Mouse (Mus musculus) left cerebral cortex, adult 11 months (tissue): ENCODE results near the gene Sdsl.
"Not testable (repeated sequence)": the region's sequence is repeated elsewhere in the genome, so short reads cannot be mapped to it uniquely, and the experiment has no call there.

Source experiments
- DNase-seq: peaks from one replicate; pipeline ENCODE4 v3.0.0; 2022; ENCODE audit warnings: low spot score

Sdsl gene

DNA sequence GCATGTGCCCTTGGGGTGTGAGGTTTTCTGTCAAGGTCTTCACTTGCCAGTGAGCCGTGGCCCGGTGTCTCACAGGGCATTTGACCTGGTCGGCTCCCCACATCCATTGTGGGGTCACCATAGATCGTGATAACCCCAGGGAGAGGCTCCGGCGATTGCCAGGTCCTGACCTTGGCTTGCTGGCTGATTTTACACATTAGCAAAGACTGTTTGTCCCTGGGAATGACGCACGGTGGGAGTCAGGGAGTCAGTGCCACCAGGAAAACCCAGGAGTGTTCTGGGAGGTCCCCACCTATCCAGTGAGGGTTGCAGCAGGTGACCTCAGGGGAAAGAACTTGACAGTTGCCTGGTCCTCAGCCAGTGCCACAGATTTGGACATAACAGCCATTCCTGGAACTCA, at the start of gene Sdsl:
Sdsl (minus strand) TSS at position 41 of the 400 bp plus-strand sequence.
- DNase-seq: no peak

DNA sequence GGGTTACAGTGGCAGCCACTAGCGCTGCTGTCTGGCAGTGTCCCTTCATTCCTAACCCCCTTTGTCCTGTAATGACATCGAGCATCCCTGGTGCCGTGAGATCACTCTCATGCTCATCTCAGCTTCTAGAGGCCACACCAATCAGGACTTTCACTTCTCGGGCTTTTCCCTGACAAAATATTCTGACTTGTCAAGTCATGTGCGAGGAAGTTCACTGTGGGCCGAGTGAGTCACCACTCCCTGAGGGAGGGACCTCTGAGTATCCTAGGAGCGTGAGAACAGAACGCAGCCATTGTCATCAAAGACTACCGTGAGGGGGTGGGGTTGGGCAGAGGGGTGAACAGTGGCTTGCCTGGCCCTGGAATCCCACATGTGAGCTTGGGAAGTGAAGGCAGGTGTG, 44.9 kb upstream of the Sdsl start:
- DNase-seq: no peak

DNA sequence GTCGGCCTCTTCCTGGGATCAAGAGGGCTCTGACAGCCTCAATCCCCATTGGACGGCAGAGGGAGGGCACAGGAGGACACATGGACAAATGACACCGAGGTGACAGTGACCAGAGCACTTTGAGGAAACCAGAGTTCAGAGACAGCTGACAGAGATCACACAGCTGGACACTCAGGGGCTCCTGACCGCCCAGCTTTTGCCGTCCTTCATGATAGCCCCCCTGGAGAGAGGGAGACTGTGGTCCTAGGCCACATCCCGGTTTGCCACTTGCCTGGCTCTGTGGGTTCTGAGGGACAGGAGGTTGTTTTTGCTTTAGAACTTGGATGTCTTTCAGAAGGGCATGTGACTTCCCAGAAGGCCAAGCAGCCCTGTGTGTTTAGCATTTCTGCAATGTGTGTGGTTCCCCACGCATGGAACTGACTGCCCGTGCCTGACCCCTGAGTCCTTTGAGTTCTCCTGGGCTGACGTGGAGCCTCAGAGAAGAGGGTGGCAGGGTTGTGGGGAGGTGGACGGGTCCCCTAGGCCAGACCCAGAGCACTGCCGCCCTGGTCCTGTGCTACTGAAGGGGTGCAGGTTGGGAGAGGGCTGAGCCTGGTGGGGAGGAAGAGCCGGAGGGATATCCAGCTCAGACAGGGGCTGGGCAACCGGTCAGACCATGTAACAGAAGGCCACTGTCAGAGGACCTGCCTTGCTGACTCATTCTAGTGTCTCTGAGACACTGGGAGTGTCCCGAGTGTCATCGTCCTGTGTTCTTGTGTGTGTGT, 43.8 kb upstream of the Sdsl start:
- no peak for DNase-seq

DNA sequence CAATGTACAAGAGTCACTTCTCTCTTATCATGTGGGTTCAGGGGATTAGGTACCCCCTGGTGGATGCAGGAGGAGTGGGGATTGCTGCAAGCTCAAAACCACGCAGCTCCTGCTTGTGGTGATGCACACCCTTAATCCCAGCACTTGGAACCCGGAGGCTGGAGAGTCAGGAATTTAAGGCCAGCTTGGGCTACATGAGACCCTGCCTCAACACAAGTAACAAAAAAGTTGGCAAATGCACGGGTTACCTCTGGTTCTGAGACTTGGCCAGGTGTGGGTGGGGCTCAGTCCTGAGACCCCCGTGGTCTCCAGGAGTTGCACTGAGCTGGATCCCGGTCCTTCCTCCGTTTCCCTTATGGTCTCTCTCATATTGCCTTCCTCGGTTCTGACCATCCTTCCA, 42.8 kb upstream of the Sdsl start:
- DNase-seq: no peak

DNA sequence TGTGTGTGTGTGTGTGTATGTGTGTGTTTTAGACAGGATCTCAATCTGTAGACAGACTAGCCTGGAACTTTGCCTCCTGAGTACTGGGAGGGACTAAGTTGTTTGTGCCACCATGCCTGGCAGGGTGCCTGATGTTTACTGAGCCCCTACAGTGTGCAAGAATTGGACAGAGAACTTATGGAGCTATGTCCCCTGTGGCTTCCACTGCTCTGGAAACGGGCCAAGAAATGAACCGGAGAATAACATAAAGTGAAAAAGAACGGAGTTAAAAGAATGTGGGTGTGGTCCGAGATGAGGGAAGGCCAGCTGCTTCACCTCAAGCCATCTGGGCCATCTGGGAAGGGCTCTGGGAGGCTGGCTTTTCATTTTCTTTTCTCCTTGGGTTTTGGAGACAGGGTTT, 42.1 kb upstream of the Sdsl start:
- no peak for DNase-seq

DNA sequence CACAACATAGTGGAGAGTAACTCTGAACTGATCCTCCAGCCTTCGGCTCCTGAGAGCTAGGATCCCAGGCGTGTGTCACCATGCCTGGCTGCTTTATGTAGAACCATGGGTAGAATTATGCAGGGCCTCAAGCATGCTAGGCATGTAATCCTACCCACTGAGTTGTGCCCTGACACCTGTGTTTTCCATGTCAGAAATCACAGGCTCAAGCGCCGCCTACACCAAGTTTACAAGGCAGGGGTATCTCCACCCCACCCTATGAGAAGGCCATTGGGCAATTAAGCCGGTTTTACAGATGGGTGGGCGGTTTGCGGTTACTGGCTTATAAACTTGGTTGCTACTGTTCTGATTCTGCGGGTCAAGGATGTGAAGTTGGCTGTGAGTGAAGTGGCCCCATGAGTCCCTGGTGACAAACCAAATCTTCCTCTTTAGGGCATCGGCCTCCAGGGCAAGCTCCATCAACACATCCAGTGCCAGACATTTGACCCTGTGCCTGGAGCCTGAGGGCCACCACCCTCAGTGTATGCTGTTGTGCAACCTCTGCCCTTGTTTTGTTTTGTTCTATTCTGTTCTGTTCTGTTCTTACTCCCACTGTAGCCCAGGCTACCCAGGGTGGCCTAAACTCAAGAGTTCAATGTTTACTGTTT, 41.5 kb upstream of the Sdsl start:
- DNase-seq: no peak

DNA sequence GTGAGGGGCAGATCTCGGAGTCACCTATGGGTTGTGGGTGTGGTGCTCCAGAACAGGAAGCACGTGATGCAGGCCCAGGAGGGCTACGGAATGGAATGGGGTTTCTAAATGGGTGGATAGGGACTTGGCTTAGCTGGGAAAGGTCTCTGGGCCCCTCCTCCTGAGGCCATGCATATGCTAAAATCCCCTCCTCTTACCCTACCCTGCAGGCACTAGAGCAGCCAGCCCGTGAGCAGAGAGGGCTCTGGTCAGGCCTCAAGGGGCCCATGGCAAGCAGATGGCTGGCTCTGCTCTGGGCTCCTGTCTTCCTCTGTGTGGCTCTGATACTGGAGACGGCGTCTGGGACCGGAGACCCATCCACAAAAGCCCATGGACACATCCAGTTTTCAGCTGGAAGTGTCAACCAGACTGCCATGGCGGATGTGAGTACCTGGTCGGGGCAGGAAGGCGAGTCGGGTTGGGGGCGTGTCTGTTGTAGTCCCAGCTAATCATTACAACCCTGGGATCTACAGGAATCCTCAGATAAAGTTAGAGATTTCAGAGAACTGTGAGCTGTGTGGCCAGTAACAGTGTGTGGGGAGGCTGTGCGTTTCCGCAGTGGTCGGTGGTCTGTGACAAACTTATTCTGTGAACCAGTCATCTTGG, 40.4 kb upstream of the Sdsl start:
- no peak for DNase-seq

DNA sequence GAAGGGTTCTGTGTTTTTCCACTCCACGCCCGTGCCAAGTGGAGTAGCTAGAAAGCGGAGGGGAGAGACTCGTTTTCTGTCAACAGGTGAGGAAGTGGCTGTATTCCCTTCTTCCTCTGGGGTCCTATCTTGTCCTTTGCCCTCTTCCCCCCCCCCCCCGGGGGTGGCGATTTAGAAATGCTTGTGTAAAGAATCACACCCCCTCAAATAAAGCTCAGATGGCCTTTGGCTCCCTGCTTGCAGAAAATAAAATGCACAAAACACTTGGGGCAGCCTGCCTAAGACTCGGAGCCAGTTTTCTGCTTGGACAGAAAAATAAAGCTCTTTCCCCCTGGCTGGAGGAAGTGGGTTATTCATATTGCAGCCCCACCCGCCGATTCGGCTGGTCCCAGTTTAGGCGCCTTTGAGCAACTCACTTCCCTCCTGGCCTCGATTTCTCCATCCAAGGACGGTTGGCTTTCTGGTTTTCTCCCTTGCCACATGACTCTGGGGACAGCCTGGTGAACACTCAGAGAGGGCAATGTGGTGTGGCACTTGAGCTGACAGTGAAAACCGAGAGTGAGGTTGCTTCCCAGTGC, 39.1 kb upstream of the Sdsl start:
- no peak for DNase-seq

DNA sequence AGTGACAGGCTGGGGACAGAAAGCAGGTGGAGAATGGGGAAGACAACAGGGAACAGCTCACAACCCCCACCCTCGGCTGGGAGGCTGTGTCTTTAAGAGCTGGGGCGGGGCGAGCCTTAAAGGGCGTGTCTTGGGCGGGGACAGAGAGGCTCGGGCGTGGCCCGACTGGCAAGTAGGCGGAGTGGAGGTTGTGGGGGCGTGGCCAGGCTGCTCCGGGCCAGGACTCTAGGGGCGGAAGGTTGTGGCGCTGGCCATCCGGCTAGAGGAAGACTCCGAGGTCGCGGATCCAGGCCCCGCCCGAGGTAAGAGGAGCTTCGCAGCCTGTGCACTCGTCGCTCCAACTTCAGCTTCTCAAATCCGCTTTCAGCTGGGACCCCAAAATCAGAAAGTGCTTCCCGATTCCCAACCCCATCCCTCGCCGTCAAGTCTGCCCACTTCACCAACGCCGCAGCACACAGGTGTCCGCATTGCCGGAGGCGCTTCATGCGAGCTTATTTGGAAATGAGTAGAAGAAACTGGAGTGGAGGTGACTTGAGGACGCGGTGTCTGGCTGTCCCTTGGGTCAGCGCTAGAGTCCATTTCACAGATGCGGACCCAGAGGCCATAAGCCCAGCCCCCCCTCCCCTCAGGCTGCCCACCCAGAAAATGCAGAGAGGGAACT, 38.5 kb upstream of the Sdsl start, which contains the start of gene Slc8b1:
Slc8b1 (plus strand) TSS at position 187 of the 661 bp plus-strand sequence.
- peak; percentile 76 for DNase-seq

DNA sequence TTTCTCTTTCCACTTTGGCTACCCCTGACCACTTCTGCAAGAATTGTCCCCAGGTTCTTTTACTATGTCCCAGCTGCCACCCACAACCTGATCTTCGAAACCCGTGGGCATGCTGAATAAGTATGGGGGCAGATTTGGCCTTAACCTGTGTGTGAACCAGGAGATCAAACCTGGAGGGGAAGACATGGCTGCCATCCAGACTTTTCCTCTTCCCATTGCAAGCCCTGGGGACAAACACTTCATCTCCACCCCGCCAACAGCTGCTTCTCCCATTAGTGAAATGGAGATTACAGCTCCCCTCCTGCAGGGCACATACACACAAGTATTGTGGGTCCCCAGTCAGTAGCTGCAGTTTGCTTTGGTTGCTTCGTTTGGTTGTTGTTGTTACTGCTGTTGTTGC, 34.7 kb upstream of the Sdsl start:
- DNase-seq: no peak

DNA sequence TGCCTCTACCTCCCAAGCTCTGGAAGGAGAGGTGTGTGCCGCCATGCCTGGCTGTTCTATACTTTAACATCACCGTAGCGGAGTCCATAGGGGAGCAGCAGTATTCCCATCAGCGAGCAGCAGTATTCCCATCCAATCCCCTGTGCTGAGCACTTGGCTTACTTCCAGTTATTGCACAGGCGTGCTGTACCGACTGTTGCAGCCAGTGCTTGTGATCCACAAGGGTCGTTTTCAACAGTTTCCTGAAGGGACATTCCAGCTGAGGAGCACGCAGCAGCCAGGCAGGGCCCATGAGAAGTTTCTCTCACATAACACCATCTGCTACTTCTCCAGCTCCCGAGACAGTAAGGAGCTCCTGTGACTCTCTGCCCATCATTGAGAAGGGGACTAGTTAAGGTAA, 33.9 kb upstream of the Sdsl start:
- no peak for DNase-seq

DNA sequence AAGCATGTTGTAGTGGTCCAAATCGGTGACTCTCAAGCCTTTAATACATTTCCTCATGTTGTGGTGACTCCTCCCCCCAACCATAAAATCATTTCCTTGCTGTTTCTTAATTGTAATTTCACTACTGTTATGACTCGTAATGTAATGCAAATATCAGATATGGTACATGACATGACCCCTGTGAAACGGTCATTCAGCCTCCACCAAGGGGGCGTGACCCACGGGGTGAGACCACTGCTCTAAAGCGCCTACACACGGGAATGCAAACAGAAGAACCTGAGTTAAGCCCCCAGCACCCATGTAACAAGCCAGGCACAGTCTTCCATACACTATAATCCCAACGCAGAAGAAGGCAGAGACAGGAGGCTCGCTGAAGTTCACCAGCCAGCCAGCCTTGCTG, 33.2 kb upstream of the Sdsl start:
- DNase-seq: no peak

DNA sequence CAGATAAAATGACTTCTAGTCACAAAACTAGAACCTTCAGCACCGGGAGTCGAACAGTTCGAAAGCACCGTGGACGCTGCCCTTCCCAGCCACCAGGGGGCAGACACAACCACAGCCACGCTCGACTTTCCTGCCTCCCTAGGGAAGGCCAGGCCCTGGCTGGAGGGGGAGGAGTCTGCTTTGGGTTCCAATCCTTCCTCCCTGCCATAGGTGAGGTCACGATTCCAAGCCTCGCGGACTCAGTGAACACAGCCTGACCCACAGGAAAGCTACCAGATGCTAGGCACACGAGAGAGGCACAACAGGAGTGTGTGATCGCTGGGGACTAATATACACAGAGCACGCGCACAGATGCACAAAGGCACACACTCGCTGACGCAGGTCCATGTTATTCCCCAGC, 32.8 kb upstream of the Sdsl start:
- peak; percentile 59 for DNase-seq

DNA sequence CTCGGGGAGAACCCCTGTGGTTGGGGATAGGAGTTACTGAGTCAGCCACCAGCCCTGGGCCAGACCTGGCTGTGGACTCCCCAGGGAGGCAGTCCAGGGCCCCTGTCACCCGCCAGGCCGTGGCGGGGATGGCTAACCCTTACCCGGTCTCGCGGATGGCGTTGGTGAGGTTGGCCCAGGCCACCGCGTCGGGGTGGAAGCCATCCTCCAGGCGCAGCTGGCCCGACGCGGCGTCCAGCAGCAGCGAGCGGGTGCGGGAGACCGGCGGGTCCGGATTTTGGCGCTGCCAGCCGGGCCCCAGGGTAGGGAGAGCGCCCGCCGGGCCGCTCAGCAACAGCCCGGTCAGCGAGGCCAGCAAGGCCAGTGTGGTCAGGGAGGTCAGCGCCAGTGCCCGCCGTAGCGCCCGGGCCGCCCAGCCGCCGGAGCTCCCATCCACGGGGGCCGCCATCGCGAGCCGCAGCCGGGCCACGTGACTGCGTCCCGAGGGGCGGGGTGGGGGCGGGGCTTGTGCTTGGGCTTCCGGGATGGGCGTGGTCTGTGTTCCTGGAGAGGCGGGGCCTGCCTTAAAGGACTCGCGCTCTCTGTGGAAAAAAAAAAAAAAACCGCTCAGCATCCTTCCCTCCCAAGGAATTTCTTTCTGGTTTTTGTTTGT, 30.7 kb upstream of the Sdsl start, which contains the start of gene Plbd2:
Plbd2 (minus strand) TSS at position 482 of the 652 bp plus-strand sequence.
- peak; percentile 57 for DNase-seq

DNA sequence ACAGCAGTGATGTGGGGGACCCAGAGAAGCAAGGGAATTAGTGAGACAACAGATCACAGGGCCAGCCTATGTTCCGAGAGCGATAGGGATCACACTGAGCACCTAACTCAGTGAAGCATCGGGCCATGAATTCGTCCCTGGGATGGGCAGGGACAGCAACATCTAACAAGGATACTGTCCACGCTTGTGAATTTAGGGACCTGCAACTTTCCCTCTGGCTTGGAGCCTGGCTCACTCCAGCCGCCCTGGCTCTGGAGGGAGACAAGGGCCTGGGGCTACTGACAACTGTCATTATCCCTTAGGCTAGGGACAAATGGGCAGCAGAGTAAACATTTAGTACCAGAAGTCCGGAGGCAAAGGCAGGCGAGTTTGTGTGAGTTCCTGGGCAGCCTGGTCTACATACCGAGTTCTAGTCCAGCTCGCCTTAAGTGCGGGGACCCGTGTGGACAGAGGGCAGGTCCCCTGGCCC, 30.1 kb upstream of the Sdsl start:
- no peak for DNase-seq

DNA sequence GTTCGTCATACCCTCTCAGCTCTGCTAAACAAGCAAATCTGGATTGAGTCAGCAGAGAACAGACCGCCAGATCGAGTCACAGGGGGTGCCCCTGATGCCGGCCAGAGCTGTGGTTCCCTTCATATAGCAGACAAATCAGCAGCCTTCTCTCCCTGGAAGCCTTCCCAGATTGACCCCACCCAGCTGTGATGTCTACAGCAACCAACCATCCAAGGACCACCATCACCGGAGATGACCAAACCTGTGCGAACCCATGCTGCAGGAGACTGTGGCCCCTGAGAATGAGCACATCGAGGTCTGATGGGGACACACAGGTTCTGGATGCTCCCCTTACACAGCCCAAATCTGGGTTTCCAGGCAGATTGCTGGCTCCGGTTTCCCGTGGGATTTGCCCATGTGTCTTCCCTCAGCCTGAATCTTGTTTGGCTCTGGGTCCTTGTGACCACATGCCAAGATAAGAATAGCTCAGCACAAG, 29.6 kb upstream of the Sdsl start:
- DNase-seq: no peak

DNA sequence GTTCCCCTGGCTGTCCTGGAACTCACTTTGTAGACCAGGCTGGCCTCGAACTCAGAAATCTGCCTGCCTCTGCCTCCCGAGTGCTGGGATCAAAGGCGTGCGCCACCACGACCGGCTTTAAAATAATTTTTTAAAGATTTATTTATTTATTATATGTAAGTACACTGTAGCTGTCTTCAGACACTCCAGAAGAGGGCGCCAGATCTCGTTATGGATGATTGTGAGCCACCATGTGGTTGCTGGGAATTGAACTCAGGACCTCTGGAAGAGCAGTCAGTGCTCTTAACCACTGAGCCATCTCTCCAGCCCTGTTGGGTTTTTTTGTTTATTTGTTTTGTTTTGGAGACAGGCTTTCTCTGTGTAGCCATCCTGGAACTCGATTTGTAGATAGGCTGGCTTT, 28.0 kb upstream of the Sdsl start:
- DNase-seq: not testable (repeated sequence)

DNA sequence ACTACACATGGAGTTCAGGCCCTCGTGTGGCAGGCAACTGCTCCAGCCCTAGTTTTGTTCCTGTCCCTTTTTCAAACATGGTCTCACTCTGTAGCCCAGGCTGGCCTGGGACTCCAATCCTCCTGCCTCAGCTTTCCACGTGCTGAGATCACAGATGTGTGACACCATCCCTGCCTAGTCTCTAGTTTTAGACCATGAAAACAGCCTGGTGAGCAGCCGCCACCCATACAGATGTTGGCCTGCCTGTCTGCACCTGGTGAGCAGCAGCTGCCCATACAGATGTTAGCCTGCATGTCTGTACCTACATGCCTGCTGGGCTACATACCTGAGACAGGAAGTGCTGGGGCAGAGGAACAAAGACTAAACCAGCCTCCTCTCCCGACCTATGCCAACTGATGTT, 26.6 kb upstream of the Sdsl start:
- no peak for DNase-seq

DNA sequence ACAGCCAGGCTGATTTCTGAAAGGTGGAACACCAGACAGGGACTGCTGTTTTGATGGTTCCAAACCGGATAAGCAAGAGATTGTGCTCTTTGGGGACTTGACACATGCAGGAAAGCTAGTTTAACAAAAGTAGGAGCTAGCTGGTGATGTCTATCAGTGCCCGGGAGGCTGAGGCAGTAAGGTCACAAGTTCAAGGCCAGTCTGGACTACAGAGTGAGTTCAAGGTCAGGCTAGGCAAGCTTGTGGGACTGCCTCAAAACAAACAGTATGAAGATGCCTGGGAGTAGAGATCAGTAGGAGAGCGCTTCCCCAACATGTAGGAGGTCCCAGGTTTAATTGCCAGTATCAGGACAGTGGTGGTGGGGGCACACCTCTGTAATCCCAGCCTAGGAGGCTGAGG, 24.5 kb upstream of the Sdsl start:
- DNase-seq: no peak

DNA sequence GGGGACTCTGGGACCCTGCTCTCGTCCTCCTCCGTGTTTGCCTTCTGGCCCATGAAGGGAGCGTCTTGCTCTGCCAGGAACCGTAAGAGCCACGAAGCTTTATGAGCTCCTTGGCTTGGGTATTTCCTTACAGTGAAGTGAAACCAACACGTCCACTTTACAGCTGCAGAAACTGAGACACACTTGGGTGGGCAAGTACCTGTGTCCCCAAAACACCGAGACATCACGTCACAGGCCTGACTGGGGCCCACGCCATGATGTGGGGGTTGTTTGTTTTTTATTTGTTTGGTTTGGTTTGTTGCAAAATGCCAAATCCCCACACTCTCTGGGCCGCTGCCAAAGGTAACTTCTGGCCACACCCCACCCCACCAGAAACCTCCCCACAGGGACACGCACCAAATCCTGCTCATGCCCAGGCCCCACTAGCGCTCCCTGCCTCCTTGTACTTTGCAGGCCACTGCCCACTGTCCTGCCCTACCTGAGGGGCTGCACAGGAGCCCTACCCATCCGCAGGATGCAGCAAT, 23.2 kb upstream of the Sdsl start:
- DNase-seq: no peak

DNA sequence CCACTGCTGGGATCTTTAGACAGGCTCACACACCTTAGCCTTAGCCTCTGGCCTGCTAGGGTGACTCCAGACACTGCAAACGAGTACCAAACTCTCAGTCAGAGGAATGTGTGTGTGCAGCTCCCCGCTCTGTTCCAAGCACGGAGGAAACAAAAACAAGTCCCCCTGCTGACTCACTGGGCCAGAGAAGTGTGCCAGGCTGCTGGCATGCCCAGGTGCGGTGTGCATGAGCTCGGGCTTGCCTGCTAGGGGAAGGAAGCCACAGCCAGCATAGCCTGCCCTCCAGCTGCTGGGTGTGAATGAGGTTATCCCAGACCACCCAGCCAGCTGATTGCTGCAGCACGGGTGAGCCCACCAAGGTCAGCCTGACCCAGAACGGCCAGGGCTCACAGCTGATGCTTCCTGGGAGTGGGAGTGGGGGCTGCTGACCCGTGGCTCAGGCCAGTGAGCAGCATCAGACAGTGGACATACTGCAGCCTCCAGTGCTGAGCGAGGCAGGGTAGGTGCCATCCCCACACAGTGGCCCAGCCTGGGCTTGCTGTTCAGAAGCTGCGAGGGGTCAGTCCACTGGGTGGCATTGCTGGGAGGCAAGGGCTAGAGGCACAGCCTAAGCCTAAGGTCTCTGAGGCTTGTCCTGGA, 22.6 kb upstream of the Sdsl start:
- DNase-seq: no peak
